Mouse (Mus musculus): ENCODE results near the gene Duoxa2. TPM values are rescaled to one million over a fixed set of nuclear protein-coding genes. Genes with fewer than 3 reads are reported as not detected.

The Duoxa2 gene
- polyA plus RNA-seq, 1 experiment from 2014 or later, result not detected

DNA sequence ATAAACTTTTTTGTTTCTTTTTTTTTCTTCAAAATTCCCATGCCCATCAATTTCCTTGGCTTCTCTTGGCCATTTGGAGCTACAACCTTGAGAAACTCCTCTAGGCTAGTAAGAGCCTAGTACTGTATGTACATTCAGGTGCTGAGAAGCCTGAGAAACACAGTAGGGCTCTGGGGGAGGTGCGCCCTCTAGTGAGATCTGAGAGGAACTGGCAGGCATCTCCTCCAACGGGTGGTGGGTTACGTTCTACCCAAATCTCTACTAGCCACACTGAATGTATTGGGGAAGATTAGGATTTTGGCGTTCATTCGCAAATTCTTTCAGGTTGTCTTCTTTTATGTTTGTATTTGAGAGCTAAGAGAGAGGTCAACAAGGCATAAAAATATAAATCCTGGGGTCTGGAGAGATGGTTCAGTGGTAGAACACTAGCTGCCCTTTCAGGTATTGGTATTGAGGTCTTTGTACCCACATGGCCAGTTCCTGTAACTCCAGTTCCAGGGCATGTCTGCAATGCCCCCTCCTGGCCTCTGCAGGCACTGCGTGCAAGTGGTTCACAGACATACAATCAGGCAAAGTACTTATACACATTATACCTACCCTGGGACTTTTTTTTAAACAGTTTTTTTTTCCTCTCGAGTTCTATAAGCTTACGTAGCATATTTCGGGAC lies 4.0 kb downstream of the Duoxa2 start:
- H3K4me2 ChIP-seq (ENCODE audit: low read depth, severe bottlenecking), result no peak overlapping the region
- no peaks in the 10 kb centered on the region for H3K9me3 ChIP-seq (ENCODE audit: control insufficient read depth, low read length)
- 19% methylated on average over 9 of the region's 9 CpGs for WGBS
- peak; percentile 82 for DNase-seq (ENCODE audit: low spot score)
- no peak overlapping the region for H3K27ac ChIP-seq (replicated peaks; ENCODE audit: low read depth, low read length)
- H3K4me3 ChIP-seq (ENCODE audit: low read depth, low read length), result no peak overlapping the region
- no peaks in the 10 kb centered on the region for H3K36me3 ChIP-seq (ENCODE audit: control insufficient read depth, insufficient read depth, low read length)
- 0 out of 2 replicates have a peak, but pooled peaks cover 3% of the 10 kb centered on the region for H3K4me1 ChIP-seq (ENCODE audit: control insufficient read depth, insufficient read depth, low read length)
- ATAC-seq (ENCODE audit: insufficient number of reproducible peaks, low FRiP score, low TSS enrichment, low read depth), result no peak; the same call in 1 of the 2 replicates
- H3K27me3 ChIP-seq (ENCODE audit: control insufficient read depth, insufficient read depth, low read length), result peaks cover 59% of the 10 kb centered on the region
- H3K9ac ChIP-seq (ENCODE audit: low read length), result no peak overlapping the region

- no peak overlapping the region for H3K27ac ChIP-seq (replicated peaks; ENCODE audit: low read depth, low read length)
- H3K4me1 ChIP-seq (ENCODE audit: control insufficient read depth, insufficient read depth, low read length), result 0 out of 2 replicates have a peak, but pooled peaks cover 3% of the 10 kb centered on the region
- H3K27me3 ChIP-seq (ENCODE audit: control insufficient read depth, insufficient read depth, low read length), result peaks cover 40% of the 10 kb centered on the region
- H3K36me3 ChIP-seq (ENCODE audit: control insufficient read depth, insufficient read depth, low read length), result no peaks in the 10 kb centered on the region
- DNase-seq (ENCODE audit: low spot score) (no peak), ATAC-seq (ENCODE audit: insufficient number of reproducible peaks, low FRiP score, low TSS enrichment, low read depth) (no peak)
- no peaks in the 10 kb centered on the region for H3K9me3 ChIP-seq (ENCODE audit: control insufficient read depth, low read length)
- no peak overlapping the region for H3K9ac ChIP-seq (ENCODE audit: low read length)
- no peak overlapping the region for H3K4me2 ChIP-seq (ENCODE audit: low read depth, severe bottlenecking)
- 88% methylated on average over 6 of the region's 6 CpGs for WGBS
- no peak overlapping the region for H3K4me3 ChIP-seq (ENCODE audit: low read depth, low read length)
These were observed 5.8 kb downstream of the Duoxa2 start for GRCm38 (mm10) chr2:122304544-122304943.

DNA sequence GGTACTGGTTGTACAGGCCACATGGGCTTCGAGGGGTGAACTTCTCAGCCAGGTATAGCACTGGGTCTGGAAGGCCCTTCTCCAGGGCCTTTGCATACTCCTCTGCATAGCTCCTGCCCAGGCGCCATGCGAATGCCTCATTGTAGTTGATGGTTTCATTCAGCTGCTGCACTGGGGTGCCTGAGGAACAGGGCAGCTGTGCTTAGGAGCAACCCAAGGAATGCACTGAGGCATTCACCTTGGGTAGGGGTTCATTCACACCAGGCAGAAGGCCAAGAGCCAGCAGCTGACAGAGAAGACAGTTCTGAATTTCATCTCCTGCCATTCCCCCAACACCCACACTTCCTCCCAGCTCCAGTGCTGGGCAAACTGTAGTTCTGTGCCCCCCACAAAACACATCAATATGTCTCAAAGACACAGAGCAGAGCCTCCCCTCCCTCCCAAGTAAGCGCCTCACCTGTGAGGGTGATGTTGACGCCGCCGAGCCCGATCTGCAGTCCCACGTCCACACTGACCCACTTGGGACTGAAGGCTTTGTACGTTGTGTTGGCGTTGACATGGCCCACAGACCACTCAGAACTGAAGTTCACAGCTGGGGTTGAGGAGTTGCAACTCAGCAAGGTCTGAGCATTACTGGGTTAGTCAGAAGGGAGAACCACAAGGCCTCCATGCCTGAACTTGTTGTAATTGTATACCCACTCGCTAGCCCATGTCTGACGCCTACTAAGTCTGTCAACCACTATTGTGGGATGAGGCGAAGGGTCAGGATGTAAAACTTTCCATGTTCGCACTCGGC lies 6.6 kb downstream of the Duoxa2 start:
- peaks cover 33% of the 10 kb centered on the region for H3K27me3 ChIP-seq (ENCODE audit: control insufficient read depth, insufficient read depth, low read length)

GRCm38 (mm10) chr2:122306184-122306583 lies 7.5 kb downstream of the Duoxa2 start:
- H3K4me2 ChIP-seq (ENCODE audit: low read depth, severe bottlenecking), result no peak overlapping the region
- H3K9me3 ChIP-seq (ENCODE audit: control insufficient read depth, low read length), result no peaks in the 10 kb centered on the region
- DNase-seq (ENCODE audit: low spot score), result no peak
- H3K4me1 ChIP-seq (ENCODE audit: control insufficient read depth, insufficient read depth, low read length), result 0 out of 2 replicates have a peak, but pooled peaks cover 3% of the 10 kb centered on the region
- H3K4me3 ChIP-seq (ENCODE audit: low read depth, low read length), result no peak overlapping the region
- WGBS, result 68% methylated on average over 4 of the region's 4 CpGs
- no peak overlapping the region for H3K27ac ChIP-seq (replicated peaks; ENCODE audit: low read depth, low read length)
- H3K27me3 ChIP-seq (ENCODE audit: control insufficient read depth, insufficient read depth, low read length), result peaks cover 27% of the 10 kb centered on the region
- no peak for ATAC-seq (ENCODE audit: insufficient number of reproducible peaks, low FRiP score, low TSS enrichment, low read depth)
- no peaks in the 10 kb centered on the region for H3K36me3 ChIP-seq (ENCODE audit: control insufficient read depth, insufficient read depth, low read length)
- H3K9ac ChIP-seq (ENCODE audit: low read length), result no peak overlapping the region

More for the DNA sequence above, 6.6 kb downstream of the Duoxa2 start:
- WGBS, result 82% methylated on average over 16 of the region's 16 CpGs
- Histone ChIP-seq H3K36me3 (ENCODE audit: control insufficient read depth, insufficient read depth, low read length) (no peaks in the 10 kb centered on the region), H3K27ac (replicated peaks; ENCODE audit: low read depth, low read length) (no peak overlapping the region), H3K4me2 (ENCODE audit: low read depth, severe bottlenecking) (no peak overlapping the region), H3K9ac (ENCODE audit: low read length) (no peak overlapping the region), H3K9me3 (ENCODE audit: control insufficient read depth, low read length) (no peaks in the 10 kb centered on the region), H3K4me1 (ENCODE audit: control insufficient read depth, insufficient read depth, low read length) (0 out of 2 replicates have a peak, but pooled peaks cover 3% of the 10 kb centered on the region), H3K4me3 (ENCODE audit: low read depth, low read length) (no peak overlapping the region)
- ATAC-seq (ENCODE audit: insufficient number of reproducible peaks, low FRiP score, low TSS enrichment, low read depth) (no peak), DNase-seq (ENCODE audit: low spot score) (no peak)

GRCm38 (mm10) chr2:122309647-122310046 lies 10.9 kb downstream of the Duoxa2 start:
- H3K4me1 ChIP-seq (ENCODE audit: control insufficient read depth, insufficient read depth, low read length), result no peaks in the 10 kb centered on the region
- no peak overlapping the region for H3K4me3 ChIP-seq (ENCODE audit: low read depth, low read length)
- no peak overlapping the region for H3K9ac ChIP-seq (ENCODE audit: low read length)
- H3K9me3 ChIP-seq (ENCODE audit: control insufficient read depth, low read length), result no peaks in the 10 kb centered on the region
- no peak overlapping the region for H3K27ac ChIP-seq (replicated peaks; ENCODE audit: low read depth, low read length)
- no peak for ATAC-seq (ENCODE audit: insufficient number of reproducible peaks, low FRiP score, low TSS enrichment, low read depth)
- DNase-seq (ENCODE audit: low spot score), result no peak
- WGBS, result 50% methylated on average over 3 of the region's 3 CpGs
- H3K27me3 ChIP-seq (ENCODE audit: control insufficient read depth, insufficient read depth, low read length), result peaks cover 33% of the 10 kb centered on the region
- H3K4me2 ChIP-seq (ENCODE audit: low read depth, severe bottlenecking), result no peak overlapping the region
- H3K36me3 ChIP-seq (ENCODE audit: control insufficient read depth, insufficient read depth, low read length), result no peaks in the 10 kb centered on the region

DNA sequence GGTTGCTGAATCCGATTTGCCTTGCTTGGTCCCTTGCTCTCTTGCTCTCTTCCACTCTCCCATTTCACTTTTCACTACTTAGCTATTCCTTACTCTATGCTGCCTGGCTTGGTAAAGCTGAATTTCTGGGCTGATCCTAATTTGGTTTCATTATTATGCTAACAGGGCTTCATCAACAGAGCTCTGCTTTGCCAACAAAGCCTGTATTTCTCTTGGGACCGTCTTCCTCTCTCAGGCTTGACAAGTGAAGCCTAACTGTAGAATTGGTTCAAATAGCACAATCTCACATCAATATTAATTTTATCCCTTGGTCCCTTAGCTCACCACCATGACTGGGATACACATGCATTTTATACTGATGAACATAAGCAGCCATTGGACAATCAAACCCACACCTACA lies 12.9 kb downstream of the Duoxa2 start:
- H3K27me3 ChIP-seq (ENCODE audit: control insufficient read depth, insufficient read depth, low read length), result peaks cover 31% of the 10 kb centered on the region
- WGBS, result 56% methylated on average over 2 of the region's 2 CpGs

DNA sequence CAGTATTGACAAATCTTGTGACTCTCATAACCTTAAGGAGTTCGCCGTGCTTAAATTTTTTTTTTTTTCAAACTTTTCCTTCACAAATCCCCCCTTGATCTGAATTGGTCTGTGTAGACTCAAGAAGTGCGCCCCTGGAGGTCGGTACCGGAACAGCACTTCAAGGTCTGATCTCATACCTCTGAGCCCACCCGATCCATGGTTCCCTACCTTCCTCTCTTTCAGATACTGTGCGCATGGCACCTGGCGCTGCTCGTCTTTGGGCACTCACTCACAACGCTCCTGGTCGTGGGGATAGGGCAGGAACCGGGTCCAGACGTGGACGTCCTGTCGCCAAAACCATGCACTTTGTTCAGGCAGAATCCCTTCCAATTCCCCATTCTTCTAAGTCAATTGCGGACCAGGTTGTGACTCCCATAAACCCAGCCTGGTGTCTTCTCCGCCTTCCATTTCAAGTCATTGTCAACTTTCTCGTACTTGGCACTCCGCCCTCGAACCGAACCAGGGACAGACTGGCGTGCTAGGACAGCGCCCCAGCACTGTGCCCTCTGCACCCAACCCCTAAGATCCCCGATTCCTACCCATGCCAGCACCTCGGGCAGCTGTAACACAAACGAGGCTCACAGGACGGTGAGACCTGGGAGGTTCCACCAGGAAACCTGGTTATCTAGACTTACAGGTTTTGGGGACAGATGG lies 14.2 kb downstream of the Duoxa2 start:
- Histone ChIP-seq H3K27me3 (ENCODE audit: control insufficient read depth, insufficient read depth, low read length) (peaks cover 31% of the 10 kb centered on the region), H3K4me2 (ENCODE audit: low read depth, severe bottlenecking) (peak overlapping the region; percentile 32), H3K4me1 (ENCODE audit: control insufficient read depth, insufficient read depth, low read length) (no peaks in the 10 kb centered on the region), H3K36me3 (ENCODE audit: control insufficient read depth, insufficient read depth, low read length) (no peaks in the 10 kb centered on the region), H3K4me3 (ENCODE audit: low read depth, low read length) (peak overlapping the region; percentile 12; the same call in 1 of the 2 replicates), H3K27ac (replicated peaks; ENCODE audit: low read depth, low read length) (no peak overlapping the region), H3K9me3 (ENCODE audit: control insufficient read depth, low read length) (no peaks in the 10 kb centered on the region), H3K9ac (ENCODE audit: low read length) (no peak overlapping the region)
- peak; percentile 52; the same call in 1 of the 2 replicates for ATAC-seq (ENCODE audit: insufficient number of reproducible peaks, low FRiP score, low TSS enrichment, low read depth)
- peak; percentile 87 for DNase-seq (ENCODE audit: low spot score)
- WGBS, result 3% methylated on average over 27 of the region's 27 CpGs

More for the DNA sequence above, 12.9 kb downstream of the Duoxa2 start:
- no peak for DNase-seq (ENCODE audit: low spot score)
- Histone ChIP-seq H3K4me2 (ENCODE audit: low read depth, severe bottlenecking) (no peak overlapping the region), H3K4me3 (ENCODE audit: low read depth, low read length) (no peak overlapping the region), H3K27ac (replicated peaks; ENCODE audit: low read depth, low read length) (no peak overlapping the region), H3K9me3 (ENCODE audit: control insufficient read depth, low read length) (no peaks in the 10 kb centered on the region), H3K4me1 (ENCODE audit: control insufficient read depth, insufficient read depth, low read length) (no peaks in the 10 kb centered on the region), H3K36me3 (ENCODE audit: control insufficient read depth, insufficient read depth, low read length) (no peaks in the 10 kb centered on the region), H3K9ac (ENCODE audit: low read length) (no peak overlapping the region)
- ATAC-seq (ENCODE audit: insufficient number of reproducible peaks, low FRiP score, low TSS enrichment, low read depth), result no peak

DNA sequence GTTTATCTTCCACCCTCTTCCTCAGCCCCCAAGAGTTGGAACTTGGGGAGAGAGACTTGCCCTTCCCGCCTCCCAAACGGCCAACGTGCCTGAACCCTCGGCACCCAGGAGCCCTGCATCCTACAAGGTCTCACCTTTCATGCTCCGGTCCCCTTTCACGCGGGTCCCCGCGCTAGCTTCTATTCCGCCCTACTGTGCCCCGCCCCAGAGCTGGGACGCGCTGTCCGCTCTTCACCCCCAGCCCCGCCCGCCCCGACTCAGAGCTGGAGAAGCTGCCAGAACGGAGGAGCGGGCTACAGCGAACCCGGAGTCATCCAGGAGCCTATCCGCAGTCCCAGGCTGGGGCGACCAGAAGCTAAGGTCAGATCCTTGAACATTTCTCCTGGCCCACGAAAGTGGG lies 14.8 kb downstream of the Duoxa2 start, which contains the start of gene Duoxa1:
Duoxa1 (minus strand) TSS at position 195 of the 400 bp plus-strand sequence.
- H3K9me3 ChIP-seq (ENCODE audit: control insufficient read depth, low read length), result no peaks in the 10 kb centered on the region
- no peaks in the 10 kb centered on the region for H3K4me1 ChIP-seq (ENCODE audit: control insufficient read depth, insufficient read depth, low read length)
- peak within 1 kb of the TSS; percentile 32 for H3K4me2 ChIP-seq (ENCODE audit: low read depth, severe bottlenecking)
- peaks cover 31% of the 10 kb centered on the region for H3K27me3 ChIP-seq (ENCODE audit: control insufficient read depth, insufficient read depth, low read length)
- DNase-seq (ENCODE audit: low spot score) (no peak), ATAC-seq (ENCODE audit: insufficient number of reproducible peaks, low FRiP score, low TSS enrichment, low read depth) (no peak)
- no peak within 1 kb of the TSS for H3K27ac ChIP-seq (replicated peaks; ENCODE audit: low read depth, low read length)
- no peak within 1 kb of the TSS for H3K9ac ChIP-seq (ENCODE audit: low read length)
- WGBS, result under 1% methylated on average over 24 of the region's 24 CpGs
- H3K4me3 ChIP-seq (ENCODE audit: low read depth, low read length), result peak within 1 kb of the TSS; percentile 12
- H3K36me3 ChIP-seq (ENCODE audit: control insufficient read depth, insufficient read depth, low read length), result no peaks in the 10 kb centered on the region
